Comparison of ENCODE assay signal across 8 mouse cellular contexts in the genomic region with DNA sequence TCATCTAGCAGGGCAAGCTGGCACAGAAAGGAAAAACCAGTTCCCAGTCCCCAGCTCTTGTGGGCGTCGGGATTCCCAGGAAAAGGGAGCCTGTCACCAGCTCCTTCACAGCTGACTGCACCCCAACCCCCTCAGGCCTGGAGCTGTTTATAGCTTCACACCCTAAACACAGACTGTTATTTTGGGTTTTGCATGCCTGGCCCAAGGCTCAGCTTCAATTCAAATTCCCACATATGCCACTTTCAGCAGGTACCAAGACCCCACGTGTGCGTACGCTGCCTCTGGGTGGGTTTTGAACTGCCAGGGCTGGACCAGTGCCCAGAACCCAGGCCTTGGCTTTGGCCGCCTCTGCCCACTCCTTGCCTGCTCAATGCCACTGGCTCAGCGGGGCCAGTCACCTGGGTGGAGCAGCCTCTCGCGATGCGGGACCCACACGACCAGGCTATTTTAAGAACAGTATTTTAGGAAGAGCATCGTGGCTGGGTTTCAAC.
DNase-seq lines count a peak whose midpoint lies in the region; ATAC-seq and TF ChIP-seq lines count a peak whose summit lies in the region.

No protein-coding gene starts in this region.

- peaks cover 10% of the 10 kb centered on the region for H3K4me1 ChIP-seq in embryonic facial prominence, embryonic 13.5 days
- 0 out of 2 replicates have a peak, but pooled peaks cover 2% of the 10 kb centered on the region for H3K4me1 ChIP-seq in embryonic facial prominence, embryonic 10.5 days
- H3K4me1 ChIP-seq in heart, embryonic 10.5 days = peaks cover 22% of the 10 kb centered on the region
- no peaks in the 10 kb centered on the region for H3K4me1 ChIP-seq in kidney, postnatal 0 days (replicated peaks; ENCODE audit: insufficient read depth, low read length)
- H3K4me1 ChIP-seq in thymus, adult 2 months (replicated peaks; ENCODE audit: control insufficient read depth, insufficient read depth, low read length) = no peaks in the 10 kb centered on the region

- no peak overlapping the region for H3K27ac ChIP-seq in embryonic facial prominence, embryonic 13.5 days
- H3K27ac ChIP-seq in embryonic facial prominence, embryonic 10.5 days (replicated peaks) = no peak overlapping the region
- peak overlapping the region; percentile 17; the same call in 1 of the 2 replicates for H3K27ac ChIP-seq in heart, embryonic 10.5 days
- H3K27ac ChIP-seq in kidney, postnatal 0 days = peak overlapping the region; percentile 42; the same call in 1 of the 2 replicates
- no peak overlapping the region for H3K27ac ChIP-seq in thymus, adult 2 months (ENCODE audit: control insufficient read depth, insufficient read depth, low read length)

- H3K9ac ChIP-seq in embryonic facial prominence, embryonic 13.5 days = 0 out of 2 replicates have a peak overlapping the region, but pooled peaks have one; percentile 16
- no peak overlapping the region for H3K9ac ChIP-seq in kidney, postnatal 0 days (ENCODE audit: low read depth, low read length)

- no peaks in the 10 kb centered on the region for H3K9me3 ChIP-seq in embryonic facial prominence, embryonic 13.5 days
- no peaks in the 10 kb centered on the region for H3K9me3 ChIP-seq in embryonic facial prominence, embryonic 10.5 days
- no peaks in the 10 kb centered on the region for H3K9me3 ChIP-seq in heart, embryonic 10.5 days
- H3K9me3 ChIP-seq in kidney, postnatal 0 days (replicated peaks; ENCODE audit: low read length) = no peaks in the 10 kb centered on the region

- 54% methylated on average over 12 of the region's 12 CpGs for WGBS in embryonic facial prominence, embryonic 13.5 days
- 72% methylated on average over 12 of the region's 12 CpGs for WGBS in embryonic facial prominence, embryonic 10.5 days
- whole genome bisulfite sequencing in heart, embryonic 10.5 days = 57% methylated on average over 12 of the region's 12 CpGs
- WGBS in kidney, postnatal 0 days = 32% methylated on average over 12 of the region's 12 CpGs
- WGBS in thymus, adult 2 months = 82% methylated on average over 12 of the region's 12 CpGs

- no peak overlapping the region for H3K4me3 ChIP-seq in embryonic facial prominence, embryonic 13.5 days
- no peak overlapping the region for H3K4me3 ChIP-seq in embryonic facial prominence, embryonic 10.5 days
- no peak overlapping the region for H3K4me3 ChIP-seq in heart, embryonic 10.5 days
- no peak overlapping the region for H3K4me3 ChIP-seq in kidney, postnatal 0 days (replicated peaks; ENCODE audit: low read depth, low read length)
- H3K4me3 ChIP-seq in thymus, adult 2 months (ENCODE audit: control insufficient read depth, insufficient read depth, low read length) = no peak overlapping the region

- H3K4me2 ChIP-seq in embryonic facial prominence, embryonic 13.5 days = no peak overlapping the region
- no peak overlapping the region for H3K4me2 ChIP-seq in kidney, postnatal 0 days (ENCODE audit: low read length)

- no peaks in the 10 kb centered on the region for H3K36me3 ChIP-seq in embryonic facial prominence, embryonic 13.5 days
- no peaks in the 10 kb centered on the region for H3K36me3 ChIP-seq in embryonic facial prominence, embryonic 10.5 days (replicated peaks)
- no peaks in the 10 kb centered on the region for H3K36me3 ChIP-seq in heart, embryonic 10.5 days
- no peaks in the 10 kb centered on the region for H3K36me3 ChIP-seq in kidney, postnatal 0 days (ENCODE audit: insufficient read depth, low read length)
- H3K36me3 ChIP-seq in thymus, adult 2 months (ENCODE audit: control insufficient read depth, insufficient read depth, low read length) = no peaks in the 10 kb centered on the region

- no peak for ATAC-seq in embryonic facial prominence, embryonic 13.5 days (ENCODE audit: insufficient number of reproducible peaks, insufficient read depth, low FRiP score, low TSS enrichment, low read depth)
- ATAC-seq in kidney, postnatal 0 days (replicated peaks; ENCODE audit: low FRiP score, low read depth) = peak; percentile 60; the same call in 1 of the 2 replicates

- no peak for TF ChIP-seq CTCF in kidney, postnatal 0 days (IDR thresholded peaks at IDR 0.05; ENCODE audit: low read depth)
- TF ChIP-seq CTCF in thymus, adult 2 months (IDR thresholded peaks at IDR 0.05; ENCODE audit: borderline replicate concordance, control insufficient read depth, extremely low read depth, insufficient read depth, low read length, poor library complexity) = no peak

- no peaks in the 10 kb centered on the region for H3K27me3 ChIP-seq in embryonic facial prominence, embryonic 13.5 days
- no peaks in the 10 kb centered on the region for H3K27me3 ChIP-seq in embryonic facial prominence, embryonic 10.5 days (replicated peaks; ENCODE audit: low read depth, poor library complexity, severe bottlenecking)
- H3K27me3 ChIP-seq in heart, embryonic 10.5 days (ENCODE audit: insufficient read depth, poor library complexity, severe bottlenecking) = no peaks in the 10 kb centered on the region
- H3K27me3 ChIP-seq in kidney, postnatal 0 days (ENCODE audit: insufficient read depth, low read length) = no peaks in the 10 kb centered on the region
- H3K27me3 ChIP-seq in thymus, adult 2 months (ENCODE audit: control insufficient read depth, insufficient read depth, low read length) = no peaks in the 10 kb centered on the region

- TF ChIP-seq POLR2A in thymus, adult 2 months (IDR thresholded peaks at IDR 0.05; ENCODE audit: control insufficient read depth, extremely low read depth, insufficient read depth, low read length, poor library complexity) = no peak

- DNase-seq in embryonic facial prominence, embryonic 10.5 days (ENCODE audit: low spot score) = no peak
- peak; percentile 82 to 85 for DNase-seq in cerebellum, postnatal 25 days
- DNase-seq in heart, embryonic 10.5 days (ENCODE audit: low spot score) = no peak
- DNase-seq in kidney, postnatal 0 days (ENCODE audit: low spot score) = no peak
- peak; percentile 37 for DNase-seq in right cerebral cortex, postnatal 4 days
- no peak for DNase-seq in thymus, adult 2 months
- DNase-seq in lung, postnatal 4 days = no peak

Comparison
In these comparisons a context has a peak if more than half of its experiments do, and no peak if none do; other contexts are left out.
1. H3K27ac ChIP-seq: peak in heart, embryonic 10.5 days (single experiment) and kidney, postnatal 0 days (single experiment); none in embryonic facial prominence, embryonic 13.5 days (single experiment), embryonic facial prominence, embryonic 10.5 days (single experiment) and thymus, adult 2 months (single experiment).
2. DNase-seq: peak in cerebellum, postnatal 25 days (2 of 2) and right cerebral cortex, postnatal 4 days (single experiment); none in embryonic facial prominence, embryonic 10.5 days (single experiment), heart, embryonic 10.5 days (single experiment), kidney, postnatal 0 days (single experiment), thymus, adult 2 months (single experiment) and lung, postnatal 4 days (0 of 2).